Mouse (Mus musculus): ENCODE measurements around the gene Picalm.

DNA sequence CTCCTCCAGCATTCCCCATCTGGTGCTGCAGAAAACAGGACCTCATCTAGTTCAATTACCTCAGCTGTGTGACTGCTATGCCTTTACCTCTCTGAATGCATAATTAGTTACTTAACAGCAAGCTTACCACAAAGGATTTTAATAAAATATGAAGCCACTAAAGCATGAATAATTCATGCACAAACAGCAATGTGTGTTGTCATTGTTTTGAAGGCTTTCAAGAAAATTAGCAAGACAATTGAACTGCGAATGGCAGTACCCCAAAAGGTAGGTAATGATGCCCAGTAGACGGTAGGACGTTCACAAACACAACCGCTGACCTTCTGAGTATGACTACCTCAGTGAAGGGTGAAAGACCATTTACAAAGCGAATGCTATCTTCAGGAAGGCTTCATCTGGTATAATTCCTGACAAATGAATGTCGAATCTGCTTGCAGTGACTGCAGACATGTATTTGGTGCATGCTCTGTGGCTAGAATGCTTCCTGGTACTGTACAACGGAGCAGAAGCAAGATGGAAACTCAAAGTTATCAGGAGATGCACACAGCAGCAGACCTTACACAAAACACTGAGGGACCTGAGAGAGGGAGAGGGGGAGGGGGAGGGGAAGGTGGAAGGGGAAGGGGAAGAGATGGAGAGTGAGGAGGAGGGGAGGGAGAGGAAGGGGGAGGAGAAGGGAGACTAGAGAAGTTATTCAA is 132.0 kb downstream of the Picalm start:
- TF ChIP-seq POLR2A (IDR thresholded peaks at IDR 0.05; ENCODE audit: low read depth, low read length) = no peak
- TF ChIP-seq CTCF (IDR thresholded peaks at IDR 0.05; ENCODE audit: extremely low read depth, insufficient read depth, insufficient read length, insufficient replicate concordance) = no peak

All from spleen, adult 2 months (tissue).